Mouse (Mus musculus) olfactory bulb, adult 2 months (tissue): ENCODE results near the gene Hoxc4.

ENCODE experiments used
- CTCF ChIP-seq: fragments of 200-500 bp; IDR thresholded peaks from 2 replicates; pipeline ENCODE4 v1.5.1; 2012; ENCODE audit warnings: low read depth, mild to moderate bottlenecking, low read length, moderate library complexity; ENCODE audit not compliant: insufficient read depth
- POLR2A ChIP-seq: fragments of 200-500 bp; IDR thresholded peaks from 2 replicates; pipeline ENCODE4 v1.6.1; 2012; ENCODE audit warnings: mild to moderate bottlenecking, low read depth, low read length, moderate library complexity; ENCODE audit not compliant: insufficient read depth

DNA sequence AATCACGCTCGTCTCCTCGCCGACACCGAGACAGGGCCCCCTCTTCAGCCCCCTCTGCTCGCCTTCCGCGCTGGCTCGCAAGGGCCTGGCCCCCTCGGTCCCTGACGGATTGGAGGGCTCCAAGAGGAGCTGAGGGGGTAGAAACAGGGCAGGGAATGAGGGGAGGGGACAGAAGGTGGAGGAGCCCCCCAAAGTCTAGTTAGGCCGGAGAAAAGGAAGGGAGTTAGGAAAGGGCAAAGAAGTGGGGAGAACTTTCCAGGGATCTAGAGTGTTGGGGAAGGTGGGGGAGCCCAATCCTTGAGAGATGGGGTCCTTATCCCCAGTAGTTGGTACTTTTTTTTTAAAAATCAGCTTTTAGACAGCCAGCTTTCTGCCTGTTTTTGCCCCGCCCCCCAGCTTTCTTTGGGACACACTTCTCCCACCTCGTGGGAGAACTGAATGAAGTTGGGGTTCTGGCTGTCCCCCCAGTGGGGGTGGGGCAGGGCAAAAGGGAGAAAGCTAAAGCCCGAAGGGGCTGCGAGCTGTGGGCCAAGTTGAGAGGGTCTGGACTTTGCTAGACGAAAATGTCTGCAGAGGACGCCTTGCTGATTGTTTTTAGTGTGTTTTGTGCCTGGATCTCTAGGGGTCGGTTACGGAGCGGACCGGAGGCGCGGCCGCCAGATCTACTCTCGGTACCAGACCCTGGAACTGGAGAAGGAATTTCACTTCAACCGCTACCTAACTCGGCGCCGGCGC, 8.5 kb upstream of the Hoxc4 start:
- TF ChIP-seq CTCF (no peak), POLR2A (no peak)
